Mouse (Mus musculus): Measurements from ENCODE around the gene Ptprn2.

- TF ChIP-seq CEBPB (IDR thresholded peaks at IDR 0.05; ENCODE audit: insufficient read depth, poor library complexity, severe bottlenecking) (no peak), POLR2A (IDR thresholded peaks at IDR 0.05; ENCODE audit: insufficient read length, low read depth) (no peak), POLR2AphosphoS2 (IDR thresholded peaks at IDR 0.05; ENCODE audit: insufficient read length, low read depth) (no peak), E2F4 (IDR thresholded peaks at IDR 0.05; ENCODE audit: insufficient read depth) (no peak), REST (IDR thresholded peaks at IDR 0.05; ENCODE audit: insufficient read depth, insufficient read length) (no peak), MAX (IDR thresholded peaks at IDR 0.05; ENCODE audit: low read depth) (no peak)
Measured at GRCm38 (mm10) chr12:117001546-117002148, 516.1 kb downstream of the Ptprn2 start.
